Mouse (Mus musculus) frontal cortex, postnatal 14 days (tissue): ENCODE measurements around the gene Scarb2.
"Not testable (repeated sequence)": the region's sequence is repeated elsewhere in the genome, so short reads cannot be mapped to it uniquely, and the experiment has no call there.

Experiments used
- DNase-seq, 2 experiments: peaks; one replicate each; pipeline ENCODE4 v3.0.0; 2022; ENCODE audit warnings: low spot score in 2 of 2

The Scarb2 gene

GRCm38 (mm10) chr5:92506733-92507132 lies at the start of gene Scarb2:
Scarb2 (minus strand) TSS chr5:92506833.
- no peak for DNase-seq

- no peak for DNase-seq
Observed at GRCm38 (mm10) chr5:92555905-92556304, 49.3 kb upstream of the Scarb2 start.

- peak; percentile 22 to 29 for DNase-seq
Observed at GRCm38 (mm10) chr5:92554891-92555511, 48.4 kb upstream of the Scarb2 start, which contains the start of gene Fam47e. Fam47e (plus strand) TSS chr5:92555069.

- DNase-seq: no peak
Observed at GRCm38 (mm10) chr5:92554443-92554842, 47.8 kb upstream of the Scarb2 start.

- no peak for DNase-seq
Observed at GRCm38 (mm10) chr5:92553939-92554338, 47.3 kb upstream of the Scarb2 start.

GRCm38 (mm10) chr5:92552611-92553010 lies 46.0 kb upstream of the Scarb2 start:
- DNase-seq: no peak

GRCm38 (mm10) chr5:92539698-92540097 lies 33.1 kb upstream of the Scarb2 start:
- DNase-seq: no peak

- no peak for DNase-seq
Observed at GRCm38 (mm10) chr5:92524821-92525258, 18.2 kb upstream of the Scarb2 start.

- not testable (repeated sequence) for DNase-seq
Observed at GRCm38 (mm10) chr5:92521131-92521530, 14.5 kb upstream of the Scarb2 start.

GRCm38 (mm10) chr5:92512066-92512465 lies 5.4 kb upstream of the Scarb2 start:
- no peak for DNase-seq

GRCm38 (mm10) chr5:92511256-92511655 lies 4.6 kb upstream of the Scarb2 start:
- no peak for DNase-seq

GRCm38 (mm10) chr5:92508853-92509252 lies 2.2 kb upstream of the Scarb2 start:
- no peak for DNase-seq

- DNase-seq: no peak
Observed at GRCm38 (mm10) chr5:92506301-92506729, 318 bp downstream of the Scarb2 start.

GRCm38 (mm10) chr5:92505402-92505865 lies 1.2 kb downstream of the Scarb2 start:
- DNase-seq: peak; percentile 92 to 94

GRCm38 (mm10) chr5:92504676-92505400 lies 1.8 kb downstream of the Scarb2 start:
- DNase-seq: peak in 1 of 2 experiments; percentile 35

GRCm38 (mm10) chr5:92503856-92504618 lies 2.6 kb downstream of the Scarb2 start:
- DNase-seq: no peak

GRCm38 (mm10) chr5:92503356-92503847 lies 3.2 kb downstream of the Scarb2 start:
- DNase-seq: no peak

GRCm38 (mm10) chr5:92499378-92499777 lies 7.3 kb downstream of the Scarb2 start:
- DNase-seq: no peak

GRCm38 (mm10) chr5:92498661-92499060 lies 8.0 kb downstream of the Scarb2 start:
- no peak for DNase-seq

GRCm38 (mm10) chr5:92498225-92498624 lies 8.4 kb downstream of the Scarb2 start:
- no peak for DNase-seq

- no peak for DNase-seq
Observed at GRCm38 (mm10) chr5:92495771-92496409, 10.7 kb downstream of the Scarb2 start.

GRCm38 (mm10) chr5:92495291-92495690 lies 11.3 kb downstream of the Scarb2 start:
- DNase-seq: no peak
